Mouse (Mus musculus) MEL (cell line): ENCODE data around the gene Stmn1. TPM values are rescaled to one million over a fixed set of nuclear protein-coding genes. Genes with fewer than 3 reads are reported as not detected.

Experiments
- DNase-seq: peaks from one replicate; pipeline ENCODE4 v3.0.0; 2011; ENCODE audit warnings: low read depth, low spot score
- H3K27ac ChIP-seq: 2 replicates; pipeline ENCODE4 v1.5.1; 2012; ENCODE audit warnings: low read depth, mild to moderate bottlenecking, control low read depth, low read length, moderate library complexity; ENCODE audit not compliant: control insufficient read depth
- H3K27me3 ChIP-seq, 2 experiments: fragments of 150-350 bp in 1 of 2; sonication (generic) in 1 of 2; 2 replicates each; pipeline ENCODE4 v1.6.1; 2012; ENCODE audit warnings: low read length in 2 of 2, mild to moderate bottlenecking in 2 of 2, improper control_type of control experiment in 1 of 2, moderate library complexity in 1 of 2; ENCODE audit not compliant: insufficient read depth in 2 of 2, control insufficient read depth in 1 of 2
- H3K36me3 ChIP-seq, 2 experiments: 2 replicates each; pipeline ENCODE4 v1.6.1; 2012 to 2014; ENCODE audit warnings: low read length in 2 of 2, improper control_type of control experiment in 1 of 2, inconsistent platforms in 1 of 2, mild to moderate bottlenecking in 1 of 2; ENCODE audit not compliant: insufficient read depth in 2 of 2, control insufficient read depth in 1 of 2
- H3K4me1 ChIP-seq, 2 experiments: fragments of 150-350 bp in 1 of 2; sonication (generic) in 1 of 2; 2 replicates each; pipeline ENCODE4 v1.6.1; 2012; ENCODE audit warnings: low read length in 2 of 2, improper control_type of control experiment in 1 of 2, mild to moderate bottlenecking in 1 of 2; ENCODE audit not compliant: insufficient read depth in 2 of 2, control insufficient read depth in 1 of 2
- H3K4me3 ChIP-seq, 2 experiments: fragments of 150-350 bp in 1 of 2; sonication (generic) in 1 of 2; 2 replicates each; pipeline ENCODE4 v1.5.1; 2012; ENCODE audit warnings: low read depth in 2 of 2, low read length in 2 of 2, mild to moderate bottlenecking in 2 of 2, moderate library complexity in 2 of 2, control low read depth in 1 of 2, improper control_type of control experiment in 1 of 2; ENCODE audit not compliant: control insufficient read depth in 1 of 2, insufficient read depth in 1 of 2
- H3K79me2 ChIP-seq: 2 replicates; pipeline ENCODE4 v1.6.1; 2012; ENCODE audit warnings: mild to moderate bottlenecking, low read length, moderate library complexity; ENCODE audit not compliant: control insufficient read depth, poor library complexity, insufficient read depth
- H3K9ac ChIP-seq: 2 replicates; pipeline ENCODE4 v1.6.1; 2012; ENCODE audit warnings: low read depth, mild to moderate bottlenecking, control low read depth, low read length, moderate library complexity; ENCODE audit not compliant: control insufficient read depth, poor library complexity, severe bottlenecking
- H3K9me3 ChIP-seq: fragments of 150-350 bp; sonication (generic); replicated peaks from 2 replicates; pipeline ENCODE4 v1.6.1; 2012; ENCODE audit warnings: mild to moderate bottlenecking, low read length, improper control_type of control experiment, moderate library complexity; ENCODE audit not compliant: insufficient read depth
- CHD1 ChIP-seq: IDR thresholded peaks from 2 replicates; pipeline ENCODE4 v1.6.1; 2012; ENCODE audit warnings: low read depth, mild to moderate bottlenecking, inconsistent platforms, low read length, improper control_type of control experiment
- CHD2 ChIP-seq: IDR thresholded peaks from 2 replicates; pipeline ENCODE4 v1.6.1; 2011; ENCODE audit warnings: low read length, improper control_type of control experiment
- EP300 ChIP-seq, 2 experiments: IDR thresholded peaks; 2 replicates each; pipeline ENCODE4 v1.6.1; 2011; ENCODE audit warnings: improper control_type of control experiment in 2 of 2, low read length in 2 of 2, low read depth in 1 of 2, mild to moderate bottlenecking in 1 of 2
- GABPA ChIP-seq: IDR thresholded peaks from 2 replicates; pipeline ENCODE4 v1.6.1; 2012; ENCODE audit warnings: low read depth, mild to moderate bottlenecking, inconsistent platforms, low read length, improper control_type of control experiment, moderate library complexity
- JUND ChIP-seq: IDR thresholded peaks from 2 replicates; pipeline ENCODE4 v1.6.1; 2011; ENCODE audit warnings: low read depth, mild to moderate bottlenecking, improper control_type of control experiment, low read length
- KAT2A ChIP-seq: conservative IDR thresholded peaks from 2 replicates; pipeline ENCODE4 v1.6.1; 2012; ENCODE audit warnings: low read depth, low read length, improper control_type of control experiment, inconsistent platforms
- MAFK ChIP-seq: IDR thresholded peaks from 2 replicates; pipeline ENCODE4 v1.6.1; 2011; ENCODE audit warnings: low read depth, mild to moderate bottlenecking, low read length, improper control_type of control experiment, borderline replicate concordance
- NELFE ChIP-seq: IDR thresholded peaks from 2 replicates; pipeline ENCODE4 v1.6.1; 2011; ENCODE audit warnings: low read depth, low read length, improper control_type of control experiment
- RCOR1 ChIP-seq: IDR thresholded peaks from 2 replicates; pipeline ENCODE4 v1.6.1; 2012; ENCODE audit warnings: low read depth, mild to moderate bottlenecking, inconsistent platforms, low read length, improper control_type of control experiment
- SIN3A ChIP-seq: IDR thresholded peaks from 2 replicates; pipeline ENCODE4 v1.6.1; 2012; ENCODE audit warnings: low read length, improper control_type of control experiment, inconsistent platforms
- SMC3 ChIP-seq: IDR thresholded peaks from 2 replicates; pipeline ENCODE4 v1.6.1; 2011; ENCODE audit warnings: low read depth, low read length, improper control_type of control experiment
- TBP ChIP-seq: IDR thresholded peaks from 2 replicates; pipeline ENCODE4 v1.8.0; 2011; ENCODE audit warnings: low read depth, low read length, improper control_type of control experiment
- TCF12 ChIP-seq: IDR thresholded peaks from 2 replicates; pipeline ENCODE4 v1.6.1; 2014; ENCODE audit warnings: low read depth, mild to moderate bottlenecking, inconsistent platforms, low read length, improper control_type of control experiment, moderate library complexity
- USF1 ChIP-seq: IDR thresholded peaks from 2 replicates; pipeline ENCODE4 v1.6.1; 2014; ENCODE audit warnings: low read depth, mild to moderate bottlenecking, inconsistent platforms, low read length, improper control_type of control experiment, moderate library complexity
- USF2 ChIP-seq, 2 experiments: IDR thresholded peaks; 2 replicates each; pipeline ENCODE4 v1.6.1; 2011 to 2012; ENCODE audit warnings: improper control_type of control experiment in 2 of 2, low read length in 2 of 2, borderline replicate concordance in 1 of 2, inconsistent platforms in 1 of 2, low read depth in 1 of 2, mild to moderate bottlenecking in 1 of 2; ENCODE audit not compliant: insufficient read depth in 1 of 2
- ZKSCAN1 ChIP-seq: IDR thresholded peaks from 2 replicates; pipeline ENCODE4 v1.6.1; 2012; ENCODE audit warnings: low read depth, mild to moderate bottlenecking, inconsistent platforms, low read length, improper control_type of control experiment, moderate library complexity
- ZNF384 ChIP-seq: IDR thresholded peaks from 2 replicates; pipeline ENCODE4 v1.6.1; 2012; ENCODE audit warnings: low read depth, mild to moderate bottlenecking, inconsistent platforms, low read length, improper control_type of control experiment
- polyA plus RNA-seq, 2 experiments: library from polyadenylated mRNA; stranded (reverse) in 1 of 2; unstranded in 1 of 2; fragments of >175 nt in 1 of 2; fragments of >200 nt in 1 of 2; gene quantifications; 2 replicates each; pipeline versions ENCODE4 v1.2.1 to v1.2.4; 2012; ENCODE audit warnings: low replicate concordance in 2 of 2, low read depth in 1 of 2; ENCODE audit not compliant: insufficient read length in 2 of 2, insufficient read depth in 1 of 2, missing spikeins in 1 of 2
- total RNA-seq: library from RNA; depleted of rRNA; stranded (reverse); fragments of 300-350 nt; gene quantifications from 2 replicates; pipeline ENCODE4 v1.2.3, GENCODE M21; 2012

Gene Stmn1
- total and polyA plus RNA-seq, 3 experiments = 214 to 350 TPM; not detected in 1

- no peak overlapping the region for H3K9ac ChIP-seq
Observed at GRCm38 (mm10) chr4:134515614-134516013, 47.5 kb downstream of the Stmn1 start.

GRCm38 (mm10) chr4:134516981-134517380 is 48.9 kb downstream of the Stmn1 start:
- H3K9me3 ChIP-seq = no peaks in the 10 kb centered on the region
- peaks cover 9 to 11% of the 10 kb centered on the region in 2 experiments for H3K4me1 ChIP-seq
- H3K4me3 ChIP-seq = no peak overlapping the region
- H3K79me2 ChIP-seq = peaks cover 17% of the 10 kb centered on the region
- H3K27me3 ChIP-seq = no peaks in the 10 kb centered on the region
- H3K27ac ChIP-seq = no peak overlapping the region
- DNase-seq = no peak
- TF ChIP-seq JUND = no peak
- H3K9ac ChIP-seq = no peak overlapping the region
- peaks cover 0 to 12% of the 10 kb centered on the region in 2 experiments; a peak in 3 of 4 replicates for H3K36me3 ChIP-seq

More at GRCm38 (mm10) chr4:134515614-134516013, 47.5 kb downstream of the Stmn1 start:
- no peaks in the 10 kb centered on the region for H3K27me3 ChIP-seq
- TF ChIP-seq SMC3 (no peak), SIN3A (no peak), ZNF384 (no peak), CHD1 (no peak), RCOR1 (no peak), ZKSCAN1 (no peak), CHD2 (no peak), EP300 (IDR thresholded peaks at IDR 0.05; ENCODE audit: low read depth in 1 of 2, low read length in 2 of 2) (no peak), USF2 (IDR thresholded peaks at IDR 0.05; ENCODE audit: borderline replicate concordance in 1 of 2, insufficient read depth in 1 of 2, low read depth in 1 of 2, low read length in 2 of 2) (no peak), KAT2A (no peak), NELFE (no peak), MAFK (no peak), TBP (no peak), USF1 (no peak)
- H3K9me3 ChIP-seq = no peaks in the 10 kb centered on the region
- no peak overlapping the region for H3K4me3 ChIP-seq
- DNase-seq = no peak
- peaks cover 0 to 15% of the 10 kb centered on the region in 2 experiments; a peak in 3 of 4 replicates for H3K36me3 ChIP-seq
- H3K79me2 ChIP-seq = peaks cover 27% of the 10 kb centered on the region
- H3K4me1 ChIP-seq = peaks cover 9 to 14% of the 10 kb centered on the region in 2 experiments
- no peak overlapping the region for H3K27ac ChIP-seq

GRCm38 (mm10) chr4:134517719-134518118 is 49.6 kb downstream of the Stmn1 start:
- TF ChIP-seq TCF12 (no peak), GABPA (no peak)
- DNase-seq = no peak
- Histone ChIP-seq H3K27me3 (no peaks in the 10 kb centered on the region), H3K36me3 (peaks cover 1 to 11% of the 10 kb centered on the region in 2 experiments), H3K9me3 (no peaks in the 10 kb centered on the region), H3K9ac (no peak overlapping the region), H3K4me3 (no peak overlapping the region), H3K79me2 (peaks cover 16% of the 10 kb centered on the region; the same call in 1 of the 2 replicates), H3K4me1 (peaks cover 9 to 11% of the 10 kb centered on the region in 2 experiments), H3K27ac (no peak overlapping the region)
